Mouse (Mus musculus) cerebellum, postnatal 10 days (tissue): Measurements from ENCODE around the gene Itgam.

Experiments used
- DNase-seq, 2 experiments: peaks; one replicate each; pipeline ENCODE4 v3.0.0; 2021; ENCODE audit warnings: mixed read lengths in 2 of 2

The Itgam gene

DNA sequence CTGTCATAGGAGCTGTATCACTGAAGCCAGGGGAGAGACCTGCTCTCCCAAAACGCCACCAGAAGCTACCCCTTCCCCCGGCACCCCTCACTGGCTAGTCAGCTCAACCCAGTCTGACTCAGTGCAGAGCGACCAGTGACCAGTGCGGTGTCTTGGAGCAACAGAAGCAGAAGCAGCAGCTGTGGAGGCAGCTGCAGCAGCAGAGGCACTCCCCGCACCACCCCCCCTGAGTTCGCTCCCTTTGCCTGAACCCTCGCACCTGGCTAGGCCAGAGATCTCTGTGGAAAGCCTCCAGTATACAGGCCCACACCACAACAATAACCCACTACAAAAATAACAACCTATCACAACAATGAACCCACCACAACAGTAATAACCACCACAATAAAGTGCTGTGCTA, 3.9 kb upstream of the Itgam start:
- DNase-seq, result no peak

DNA sequence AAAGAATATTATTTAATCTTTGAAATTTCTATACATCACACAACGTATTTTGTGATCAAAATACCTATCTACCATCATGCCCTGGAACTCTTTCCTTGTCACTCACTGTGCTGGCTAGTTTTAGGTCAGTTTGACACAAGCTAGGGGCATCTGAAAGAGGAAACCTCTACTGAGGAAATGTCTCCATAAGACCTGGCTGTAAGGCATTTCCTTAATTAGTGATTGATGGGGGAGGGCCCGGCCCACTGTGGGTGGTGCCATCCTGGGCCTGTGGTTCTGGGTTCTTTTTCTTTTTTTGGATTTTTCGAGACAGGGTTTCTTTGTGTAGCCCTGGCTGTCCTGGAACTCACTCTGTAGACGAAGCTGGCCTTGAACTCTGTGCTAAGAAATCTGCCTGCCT, 3.3 kb upstream of the Itgam start:
- no peak for DNase-seq

DNA sequence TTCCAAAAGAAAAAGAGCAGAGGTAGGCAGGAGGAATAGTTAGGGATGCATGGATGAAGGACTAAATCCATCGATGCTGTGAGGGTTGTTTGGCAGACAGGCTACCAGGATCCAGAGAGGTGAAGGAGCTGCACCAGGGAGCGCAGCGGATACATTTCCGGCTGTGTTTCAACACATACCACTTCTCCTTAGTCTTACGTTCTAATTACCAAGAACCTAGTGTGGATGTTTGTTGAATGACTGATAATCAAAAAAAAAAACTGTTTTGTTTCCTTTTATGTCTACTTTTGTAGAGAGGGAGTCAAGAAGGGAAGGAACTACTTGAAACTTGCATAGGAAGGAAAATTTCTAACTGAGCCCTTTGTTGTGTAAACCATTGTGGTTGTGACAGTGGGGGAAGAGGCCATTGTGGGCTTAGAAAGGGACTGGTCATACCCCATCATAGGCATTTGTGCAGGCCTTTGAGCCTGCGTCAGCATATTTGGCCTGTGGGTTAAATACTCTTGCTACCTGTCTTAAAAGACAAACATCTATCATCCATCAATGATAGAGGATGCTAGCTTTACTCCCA, 856 bp downstream of the Itgam start:
- no peak for DNase-seq

DNA sequence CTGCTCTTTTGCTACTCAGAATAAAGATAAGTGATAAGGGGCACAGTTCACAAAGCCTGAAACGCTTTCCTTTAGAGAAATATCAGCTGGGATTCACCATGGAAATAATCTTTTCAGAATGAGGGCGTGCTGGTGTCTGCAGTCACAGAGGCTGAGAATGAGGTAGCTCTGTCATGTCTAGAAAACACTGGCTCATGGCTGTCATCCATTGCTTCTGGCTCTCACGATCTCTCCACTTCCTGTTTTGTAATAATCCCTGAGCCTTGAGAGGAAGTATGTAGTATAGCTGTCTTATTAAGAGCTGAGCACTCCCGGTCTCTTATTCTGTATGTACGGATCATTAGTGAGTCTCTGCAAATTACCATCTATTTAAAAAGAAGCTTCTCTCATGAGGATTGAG, 3.1 kb downstream of the Itgam start:
- no peak for DNase-seq

DNA sequence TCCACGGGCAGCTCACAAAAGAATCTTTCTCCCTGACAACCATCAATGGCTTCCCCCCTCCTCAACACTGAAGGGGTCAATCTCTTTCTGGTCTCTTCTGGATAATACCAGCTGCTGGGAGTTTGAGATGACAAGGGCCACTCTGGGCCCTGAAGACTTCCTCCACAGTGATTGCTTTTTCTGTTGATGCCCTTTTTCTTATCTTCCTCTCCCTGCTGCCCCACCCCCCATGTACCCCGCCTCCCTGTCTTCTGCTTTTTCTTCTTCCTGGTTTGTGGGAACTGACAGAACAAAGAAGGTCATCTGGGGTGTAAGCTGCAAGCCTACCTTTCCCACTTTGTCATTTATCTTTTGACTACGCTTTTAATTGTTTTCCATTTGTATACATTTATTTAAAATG, 5.4 kb downstream of the Itgam start:
- DNase-seq, result peak in 1 of 2 experiments; percentile 10

DNA sequence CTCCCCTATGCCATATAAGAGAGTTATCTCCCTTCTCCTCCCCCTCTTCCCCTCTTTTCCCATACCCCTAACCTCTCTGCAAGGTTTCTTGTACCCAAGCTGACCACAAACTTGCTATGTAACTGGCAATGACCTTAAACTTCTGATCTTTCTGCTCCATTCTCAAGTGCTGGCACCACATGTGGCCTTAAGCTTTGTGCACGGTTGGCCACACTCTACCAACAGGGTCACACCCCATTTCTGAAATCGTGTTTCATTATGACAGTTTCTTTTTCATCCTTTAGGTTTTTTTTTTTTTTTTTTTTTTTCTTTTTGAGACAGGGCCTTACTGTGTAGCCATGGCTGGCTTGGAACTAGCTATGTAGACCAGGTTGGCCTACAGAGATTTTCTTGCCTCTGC, 7.4 kb downstream of the Itgam start:
- no peak for DNase-seq

DNA sequence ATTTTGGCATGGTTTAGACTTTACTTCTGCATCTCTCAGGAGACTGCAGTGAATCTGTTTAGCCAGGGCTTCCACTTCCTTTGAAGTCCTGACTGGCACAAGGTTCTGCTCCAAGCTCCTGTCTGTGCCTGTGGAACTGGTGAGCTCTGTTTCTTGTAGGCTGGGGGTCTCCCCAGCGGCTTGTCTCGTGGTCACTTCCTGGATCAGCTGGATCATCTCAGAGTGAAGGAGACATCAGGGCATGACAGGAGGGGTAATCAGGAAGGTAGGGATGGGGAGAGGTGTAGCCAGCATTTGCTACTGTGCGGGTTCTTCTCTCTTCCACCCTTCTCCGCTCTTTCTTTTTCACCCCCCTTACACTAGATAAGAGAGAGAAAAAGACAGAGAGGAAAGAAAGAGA, 9.4 kb downstream of the Itgam start:
- DNase-seq, result no peak

DNA sequence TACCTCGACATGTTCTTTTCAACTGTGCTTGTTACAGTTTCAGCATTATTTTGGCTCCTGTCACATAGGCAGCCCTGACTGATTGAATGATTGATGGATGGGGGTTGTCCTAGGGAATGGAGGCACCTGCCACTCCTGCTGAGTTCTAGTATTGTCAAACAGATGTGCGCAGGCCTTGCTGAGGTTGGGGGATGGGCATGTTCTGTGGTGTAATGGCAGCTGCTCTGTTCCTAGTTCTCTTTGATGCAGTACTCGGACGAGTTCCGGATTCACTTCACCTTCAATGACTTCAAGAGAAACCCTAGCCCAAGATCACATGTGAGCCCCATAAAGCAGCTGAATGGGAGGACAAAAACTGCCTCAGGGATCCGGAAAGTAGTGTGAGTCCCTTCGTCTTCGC, 17.6 kb downstream of the Itgam start:
- no peak for DNase-seq

DNA sequence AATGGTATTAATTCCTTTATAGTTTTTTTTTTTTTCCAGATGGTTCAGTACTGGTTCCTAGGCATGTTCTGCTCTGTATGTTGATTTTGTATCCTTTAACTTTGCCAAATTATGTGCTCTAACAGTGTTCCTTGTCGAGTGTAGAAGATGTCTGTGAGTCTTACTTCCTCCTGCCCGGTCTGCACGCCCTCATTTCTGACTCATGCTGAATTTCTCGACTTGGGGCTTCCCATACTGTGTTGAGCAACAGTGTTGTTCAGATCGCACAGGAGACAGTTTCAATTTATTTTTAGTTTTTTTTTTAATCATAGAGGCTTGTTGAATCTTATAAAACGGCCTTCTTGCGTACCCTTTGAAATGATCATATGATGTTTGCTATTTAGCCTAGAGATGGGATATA, 26.7 kb downstream of the Itgam start:
- no peak for DNase-seq

DNA sequence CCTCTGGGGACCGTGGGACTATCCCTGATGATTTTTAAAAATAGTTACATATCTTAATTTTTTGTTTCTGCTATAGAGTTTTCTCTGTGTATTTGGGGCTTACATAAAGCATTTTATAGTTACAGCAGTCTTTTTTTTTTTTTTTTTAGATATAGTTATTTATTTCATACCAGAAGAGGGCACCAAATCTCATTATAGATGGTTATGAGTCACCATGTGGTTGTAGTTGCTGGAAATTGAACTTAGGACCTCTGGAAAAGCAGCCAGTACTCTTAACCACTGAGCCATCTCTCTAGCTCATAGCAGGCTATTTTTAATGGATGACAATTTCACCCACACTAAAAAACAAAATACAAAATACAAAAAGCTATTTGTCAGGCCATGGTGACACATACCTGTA, 35.7 kb downstream of the Itgam start:
- DNase-seq, result no peak

DNA sequence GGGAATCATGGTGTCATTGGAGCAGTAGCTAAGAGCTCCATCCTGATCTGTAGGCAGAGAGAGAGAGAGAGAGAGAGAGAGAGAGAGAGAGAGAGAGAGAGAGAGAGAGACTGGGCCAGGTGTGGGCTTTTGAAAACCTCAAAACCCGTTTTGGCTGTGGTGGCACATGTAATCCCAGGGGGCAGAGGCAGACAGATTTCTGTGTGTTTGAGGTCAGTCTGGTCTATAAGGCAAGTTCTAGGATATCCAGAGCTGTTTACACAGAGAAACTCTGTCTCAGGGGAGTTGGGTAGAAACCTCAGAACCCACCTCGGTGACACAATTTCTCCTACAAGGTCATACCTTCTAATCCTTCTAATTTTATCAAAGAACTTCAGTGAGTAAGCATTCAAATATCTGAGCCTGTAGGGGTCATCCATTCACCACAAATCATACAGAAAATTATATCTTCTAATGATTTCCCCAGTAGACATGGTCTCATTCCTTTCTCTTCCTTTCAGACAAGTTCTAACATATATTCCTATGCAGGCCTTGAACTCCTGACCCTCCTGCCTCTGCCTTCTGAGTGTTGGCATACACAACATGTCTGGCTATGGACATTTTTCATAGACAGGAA, 38.4 kb downstream of the Itgam start:
- no peak for DNase-seq

DNA sequence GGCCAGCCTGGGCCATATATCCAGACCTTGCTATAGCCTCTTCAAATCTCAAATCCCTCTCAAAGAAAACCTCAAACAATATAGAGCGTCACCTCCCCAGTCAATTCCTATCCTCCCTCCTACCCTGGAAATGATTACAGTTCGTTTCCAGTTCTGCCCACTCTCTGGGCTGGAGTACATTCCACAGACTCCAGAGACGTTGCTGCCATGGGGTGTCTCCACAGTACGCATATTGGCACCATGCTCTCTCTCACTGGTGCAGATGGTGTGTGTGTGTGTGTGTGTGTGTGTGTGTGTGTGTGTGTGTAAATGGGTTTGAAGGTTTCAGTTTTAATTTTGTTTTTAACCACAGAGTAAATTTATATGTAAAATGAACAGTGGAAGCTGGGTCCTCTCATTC, 42.8 kb downstream of the Itgam start:
- peak; percentile 15 to 19 for DNase-seq

DNA sequence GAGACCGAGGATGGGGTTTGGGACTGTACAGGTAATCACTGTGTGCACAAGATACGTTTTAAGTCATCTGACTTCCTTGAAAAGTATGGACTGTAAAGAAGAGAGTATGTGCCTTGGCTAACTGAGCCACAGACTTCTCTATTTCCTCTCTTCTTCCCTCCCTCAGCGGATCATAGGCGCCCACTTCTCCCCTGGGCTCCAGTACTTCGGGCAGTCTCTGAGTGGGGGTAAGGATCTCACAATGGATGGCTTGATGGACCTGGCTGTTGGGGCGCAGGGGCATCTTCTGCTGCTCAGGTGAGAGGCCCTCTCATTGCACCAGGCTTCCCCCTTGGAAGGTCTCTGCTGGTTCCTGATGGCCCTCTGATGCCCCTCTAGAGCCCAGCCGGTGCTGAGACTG, 45.0 kb downstream of the Itgam start:
- DNase-seq, result no peak

DNA sequence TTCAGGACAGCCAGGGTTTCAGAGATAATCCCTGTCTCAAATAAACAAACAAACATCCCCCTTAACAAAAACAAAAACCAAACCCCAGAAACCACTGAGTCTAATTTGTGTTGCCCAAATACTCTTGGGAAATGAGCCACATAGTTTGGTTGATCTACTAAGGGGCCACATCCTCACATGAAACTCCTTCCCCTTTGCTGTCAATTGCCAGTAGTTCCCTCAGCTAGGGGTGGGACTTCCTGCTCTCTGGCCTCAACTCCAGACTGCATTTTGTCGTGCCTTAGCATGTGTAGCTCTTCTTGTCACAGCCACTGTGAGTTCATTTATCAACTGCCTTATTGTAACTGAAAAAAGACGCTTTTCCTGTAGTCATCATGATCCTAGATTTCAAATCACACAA, 47.9 kb downstream of the Itgam start:
- no peak for DNase-seq

DNA sequence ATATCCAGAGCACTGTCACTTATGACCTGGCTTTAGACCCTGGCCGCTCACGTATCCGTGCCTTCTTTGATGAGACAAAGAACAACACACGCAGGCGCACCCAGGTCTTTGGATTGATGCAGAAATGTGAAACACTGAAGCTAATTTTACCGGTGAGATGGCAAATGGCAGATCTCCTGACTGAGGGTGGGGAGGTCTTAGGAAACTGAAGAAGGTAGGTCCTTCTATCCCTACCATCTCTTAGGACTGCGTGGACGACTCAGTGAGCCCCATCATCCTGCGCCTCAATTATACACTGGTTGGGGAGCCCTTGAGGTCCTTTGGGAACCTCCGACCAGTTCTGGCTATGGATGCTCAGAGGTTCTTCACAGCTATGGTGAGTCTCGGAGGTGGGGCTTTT, 49.7 kb downstream of the Itgam start:
- no peak for DNase-seq

DNA sequence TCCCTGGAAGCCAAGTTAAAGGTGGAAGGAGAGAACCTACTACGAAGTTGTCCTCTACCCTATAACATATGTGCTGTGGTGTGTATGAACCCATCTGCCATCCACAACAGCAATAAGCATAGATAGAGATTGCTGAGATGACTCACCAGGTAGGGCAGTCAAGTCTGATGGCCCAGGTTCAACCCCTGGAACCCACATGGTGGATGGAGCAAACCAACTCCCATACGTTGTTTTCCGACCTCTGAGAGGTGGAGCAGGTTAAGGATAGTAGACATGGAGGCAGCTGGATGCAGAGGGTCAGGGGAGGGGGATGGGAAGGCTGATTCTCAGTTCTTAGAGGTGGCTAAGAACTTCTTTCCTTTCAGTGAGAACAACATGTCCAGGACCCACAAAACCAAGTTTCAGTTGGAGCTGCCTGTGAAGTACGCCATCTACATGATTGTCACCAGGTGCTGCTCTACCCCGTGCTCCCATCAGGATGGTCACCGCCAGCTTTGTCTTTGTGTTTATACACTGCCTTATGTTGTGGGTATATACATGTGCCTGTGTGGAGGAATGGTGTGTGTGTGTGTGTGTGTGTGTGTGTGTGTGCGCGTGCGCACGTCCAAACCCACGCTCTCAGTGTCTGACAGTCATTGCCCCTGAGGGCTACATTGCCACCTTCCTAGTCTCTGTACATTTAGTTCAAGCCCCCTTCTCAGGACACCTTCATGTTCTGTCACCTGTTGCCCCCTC, 52.1 kb downstream of the Itgam start:
- DNase-seq, result no peak

DNA sequence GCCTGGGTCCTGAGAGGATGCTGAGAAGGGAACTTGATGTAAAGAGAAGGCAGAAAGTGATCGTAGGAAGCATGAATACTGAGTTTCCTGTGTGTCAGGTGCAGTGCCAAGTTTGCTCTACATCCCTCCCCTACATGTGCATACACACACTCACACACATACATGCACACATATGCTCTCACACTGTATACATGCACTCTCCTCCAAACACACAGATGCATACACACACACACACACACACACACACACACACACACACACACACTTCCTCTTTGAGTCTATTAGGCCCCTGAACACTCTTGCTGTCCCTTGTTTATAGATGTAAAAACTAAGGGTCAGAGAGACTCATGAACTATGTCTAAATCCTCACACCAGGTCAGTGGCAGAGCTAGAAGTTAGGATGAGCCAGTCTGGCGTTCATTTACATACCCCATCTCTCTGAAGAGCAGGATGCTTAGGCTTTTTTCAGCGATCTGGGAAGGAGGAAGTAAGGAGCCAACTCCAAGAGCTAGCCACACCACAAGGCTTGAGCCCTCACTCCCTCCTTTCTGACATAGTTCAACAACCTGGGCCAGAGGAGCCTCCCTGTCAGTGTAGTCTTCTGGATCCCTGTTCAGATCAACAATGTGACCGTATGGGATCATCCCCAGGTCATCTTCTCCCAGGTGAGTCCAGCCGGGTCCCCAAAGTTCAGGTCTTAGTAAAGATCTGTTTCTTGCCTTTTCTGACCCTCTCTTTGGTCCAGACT, 52.9 kb downstream of the Itgam start:
- DNase-seq, result no peak

DNA sequence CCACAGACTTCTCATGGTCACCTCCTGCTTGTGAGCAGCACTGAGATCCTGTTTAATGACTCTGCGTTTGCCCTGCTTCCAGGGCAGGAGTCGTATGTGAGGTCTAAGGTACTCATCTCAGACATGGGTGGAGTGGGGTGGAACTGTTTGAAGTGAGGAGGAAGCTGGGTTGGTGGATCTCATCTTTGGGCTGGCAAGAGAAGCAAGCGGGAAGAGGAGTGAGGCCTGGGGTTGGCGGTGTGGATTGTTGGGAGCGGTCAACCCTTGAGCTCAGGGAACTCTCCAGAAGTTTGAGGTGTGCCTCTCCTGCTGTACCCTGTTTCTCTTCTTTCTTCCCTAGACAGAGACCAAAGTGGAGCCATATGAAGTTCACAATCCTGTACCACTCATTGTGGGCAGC, 54.0 kb downstream of the Itgam start:
- DNase-seq, result no peak

DNA sequence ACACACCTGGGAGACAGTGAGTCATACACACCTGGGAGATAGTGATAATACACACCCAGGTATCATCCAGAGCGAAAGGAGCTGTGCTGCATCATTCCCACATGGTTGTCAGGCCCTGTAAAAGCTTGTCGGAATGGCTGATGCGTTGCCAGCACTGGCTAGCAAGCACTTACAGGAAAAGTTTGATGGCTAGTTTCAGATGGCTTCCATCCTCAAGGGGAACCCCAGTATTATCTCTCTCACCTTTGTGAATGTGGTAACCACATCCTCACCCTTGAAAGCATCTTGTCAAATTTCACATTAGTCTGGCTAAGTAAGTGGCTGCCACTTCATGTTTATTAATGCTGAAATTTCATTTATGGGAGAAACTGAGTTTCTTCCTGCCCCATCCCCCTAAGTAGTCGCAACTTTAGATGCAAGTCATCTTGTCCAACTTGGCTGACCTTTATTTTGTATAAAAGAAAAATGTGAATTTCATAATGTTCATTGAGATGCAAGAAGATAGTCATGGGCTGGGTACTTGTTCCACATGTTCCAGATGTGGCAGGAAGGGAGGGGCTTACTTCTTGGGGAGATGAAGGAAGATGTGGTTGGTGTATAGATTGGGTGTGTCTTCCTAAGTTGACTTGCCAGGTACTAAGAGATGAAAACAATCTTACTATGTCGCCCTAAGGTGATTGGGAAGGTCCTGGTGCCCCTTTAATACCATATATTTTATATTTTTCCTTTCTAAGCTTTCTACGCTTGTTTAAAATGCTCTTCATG, 57.5 kb downstream of the Itgam start:
- no peak for DNase-seq

DNA sequence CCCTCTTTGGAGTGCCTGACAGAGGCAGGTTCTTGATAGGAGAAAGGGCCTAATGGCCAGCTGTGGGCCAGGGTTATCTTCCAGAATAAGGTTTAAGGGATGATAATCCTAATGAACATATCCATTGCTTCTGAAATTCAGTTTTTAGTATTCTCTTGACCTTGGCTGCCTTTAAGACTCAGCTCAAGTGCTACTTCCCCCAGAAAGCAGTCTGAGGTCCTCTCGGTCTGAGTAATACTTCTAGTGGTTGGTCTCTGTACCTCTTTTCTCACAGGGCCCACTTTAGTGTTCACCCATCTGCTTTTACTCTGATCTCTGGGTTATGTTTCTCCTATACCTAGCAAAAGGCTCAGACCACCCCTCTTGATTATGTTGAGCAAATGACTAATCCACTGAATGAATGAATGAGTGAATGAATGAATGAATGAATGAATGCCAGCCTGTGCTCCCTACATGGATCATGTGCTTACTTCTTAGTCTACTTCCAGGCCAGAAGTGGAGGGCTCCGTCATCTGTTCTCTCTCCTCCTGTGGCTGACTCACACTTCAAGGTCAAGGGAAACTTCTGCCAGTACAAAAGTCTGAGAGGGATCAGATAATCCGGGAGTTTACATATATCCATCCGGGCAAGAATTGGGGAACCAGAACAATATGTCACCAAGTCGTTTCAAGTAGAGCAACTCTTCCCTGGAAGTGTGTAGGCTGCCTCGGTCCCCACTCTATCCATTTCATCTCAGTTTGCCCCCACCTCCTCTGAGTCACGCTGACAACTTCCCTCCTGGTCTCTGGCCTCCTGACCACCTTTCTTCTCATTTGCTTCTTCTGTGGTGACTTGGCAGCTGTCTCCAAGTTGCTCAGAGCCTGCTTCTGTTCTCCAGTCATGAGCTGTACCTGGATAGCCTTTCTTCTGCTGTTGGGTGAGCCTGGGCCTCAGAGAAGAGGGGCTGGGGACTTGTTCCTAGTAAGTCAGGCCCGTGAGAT, 66.6 kb downstream of the Itgam start, which contains the start of gene Itgax:
TSS of gene Itgax (plus strand) at position 807 of the 980 bp plus-strand sequence.
- no peak for DNase-seq

DNA sequence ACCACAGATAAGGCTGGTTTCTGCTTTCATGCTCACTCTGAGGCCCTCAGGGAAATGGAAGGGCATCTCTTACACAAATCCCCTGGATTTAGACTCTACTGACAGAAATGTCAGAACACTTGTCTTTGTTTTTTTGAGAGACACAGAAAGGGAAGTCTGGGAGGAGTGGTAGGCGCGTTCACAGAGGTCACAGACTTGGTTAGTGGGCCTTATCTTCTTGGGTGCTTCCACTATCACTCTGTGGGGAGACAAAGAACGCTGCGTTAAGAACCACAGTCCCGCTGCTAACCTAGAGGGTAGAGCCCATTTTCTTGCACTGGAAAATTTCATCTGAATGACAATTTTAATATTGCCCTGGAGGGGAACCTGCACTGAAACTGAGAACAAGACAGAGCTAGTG, 69.7 kb downstream of the Itgam start:
- no peak for DNase-seq

DNA sequence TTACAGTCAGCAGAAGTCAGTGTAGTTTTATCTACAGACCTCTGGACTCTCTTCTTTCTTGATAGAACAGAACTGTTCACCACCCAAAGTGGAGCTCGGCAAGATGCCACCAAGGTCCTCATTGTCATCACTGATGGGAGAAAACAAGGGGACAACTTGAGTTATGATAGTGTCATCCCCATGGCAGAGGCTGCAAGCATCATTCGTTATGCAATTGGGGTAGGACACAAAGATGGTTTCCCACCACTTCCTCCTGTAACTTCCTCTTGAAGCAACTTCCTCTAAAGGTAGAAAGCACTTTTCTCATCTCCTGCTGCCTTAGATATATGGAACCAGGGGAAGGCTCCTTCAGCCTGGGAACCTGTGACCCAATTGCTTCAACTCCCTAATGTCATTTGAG, 71.2 kb downstream of the Itgam start:
- DNase-seq, result no peak
